Mouse (Mus musculus): ENCODE measurements around the gene Nle1. TPM values are rescaled to one million over a fixed set of nuclear protein-coding genes. Genes with fewer than 3 reads are reported as not detected.

The Nle1 gene
- total RNA-seq, 4 experiments from 2014 or later = 39.5 to 51.7 (median 46.7) TPM

GRCm38 (mm10) chr11:82869506-82870172, 38.6 kb downstream of the Nle1 start:
- no peak for DNase-seq (ENCODE audit: low spot score in 2 of 2)

GRCm38 (mm10) chr11:82867956-82868355, 40.3 kb downstream of the Nle1 start:
- DNase-seq (ENCODE audit: low spot score in 2 of 2) = no peak

GRCm38 (mm10) chr11:82866850-82867564, 41.2 kb downstream of the Nle1 start:
- no peak for DNase-seq (ENCODE audit: low spot score in 2 of 2)

DNA sequence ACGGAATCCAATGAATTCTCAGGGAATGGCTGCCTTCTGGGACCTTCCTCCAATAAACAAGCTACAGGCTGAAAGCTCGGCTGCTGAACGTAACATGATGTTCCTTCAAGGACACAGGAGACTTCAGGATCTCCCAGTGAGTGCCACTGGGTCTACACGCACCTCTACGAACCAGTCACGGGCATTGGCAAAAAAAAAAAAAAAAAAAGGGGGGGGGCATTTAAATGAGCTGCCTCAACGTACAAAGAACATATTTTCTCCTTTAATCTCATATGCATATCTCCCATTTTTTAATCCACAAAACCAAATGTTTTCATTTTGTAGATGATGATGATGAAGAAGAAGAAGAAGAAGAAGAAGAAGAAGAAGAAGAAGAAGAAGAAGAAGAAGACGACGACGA, 42.3 kb downstream of the Nle1 start:
- no peak for DNase-seq (ENCODE audit: low spot score in 2 of 2)

DNA sequence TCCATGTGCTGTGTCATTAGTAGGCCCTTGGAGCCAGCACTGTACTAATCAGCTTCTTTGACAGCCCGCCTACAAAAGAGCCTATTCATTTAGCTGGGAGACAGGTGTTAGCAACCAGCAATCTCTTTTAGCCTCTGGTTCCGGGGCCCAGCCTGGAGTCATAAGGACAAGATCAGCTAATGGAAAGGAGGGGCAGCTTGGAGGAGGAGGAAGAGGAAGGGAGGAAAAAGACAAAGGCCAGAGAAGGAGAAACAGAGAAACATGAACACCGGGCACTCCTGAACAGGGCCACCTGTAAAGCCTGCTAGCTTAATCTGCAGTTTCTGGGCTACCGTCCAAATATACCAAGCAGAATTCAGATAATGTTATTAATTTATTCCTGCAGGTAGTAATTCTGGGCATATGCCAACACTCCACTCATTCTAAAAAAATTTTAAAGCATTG, 44.7 kb downstream of the Nle1 start:
- no peak for DNase-seq (ENCODE audit: low spot score in 2 of 2)

- no peak for DNase-seq (ENCODE audit: low spot score in 2 of 2)
Measured at GRCm38 (mm10) chr11:82863059-82863458, 45.2 kb downstream of the Nle1 start.

DNA sequence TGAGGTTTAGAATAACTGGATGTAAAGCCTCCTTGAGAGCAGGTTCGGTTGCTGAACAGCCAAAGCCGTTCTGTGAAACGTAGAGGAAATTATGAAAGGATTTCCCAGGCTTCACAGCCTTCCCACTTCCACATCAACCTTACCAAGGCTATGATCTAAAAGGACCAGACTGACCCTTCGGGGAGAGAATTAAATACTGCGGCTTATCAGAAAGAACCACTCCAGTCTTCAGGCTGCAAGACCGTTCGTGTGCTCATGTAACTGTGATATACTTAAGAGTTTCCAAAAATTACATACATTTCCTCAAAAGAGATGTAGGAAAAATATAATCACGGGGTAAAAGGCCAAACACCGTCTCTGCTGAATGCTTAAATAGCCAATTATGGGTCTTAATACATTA, 45.6 kb downstream of the Nle1 start:
- DNase-seq (ENCODE audit: low spot score in 2 of 2) = no peak

DNA sequence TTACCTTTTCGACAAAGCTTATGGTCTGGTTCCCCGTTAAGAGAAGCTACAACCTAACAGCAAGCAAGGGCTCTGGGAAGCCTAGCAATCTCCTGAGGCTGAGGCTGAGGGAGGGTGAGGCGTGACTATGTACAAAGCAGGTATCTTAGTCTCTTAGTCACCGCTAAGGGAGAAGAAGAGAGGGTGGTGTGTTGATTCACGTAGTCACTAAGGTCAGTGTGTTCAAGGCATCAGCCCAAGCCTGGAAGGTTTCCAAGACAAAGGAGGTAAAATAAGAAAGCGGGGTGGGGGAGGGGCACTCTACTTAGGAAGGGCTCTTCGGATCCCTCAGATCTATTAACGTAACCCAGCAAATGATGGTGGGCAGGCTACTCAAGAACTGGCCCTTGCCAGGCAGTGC, 46.7 kb downstream of the Nle1 start:
- no peak for DNase-seq (ENCODE audit: low spot score in 2 of 2)

DNA sequence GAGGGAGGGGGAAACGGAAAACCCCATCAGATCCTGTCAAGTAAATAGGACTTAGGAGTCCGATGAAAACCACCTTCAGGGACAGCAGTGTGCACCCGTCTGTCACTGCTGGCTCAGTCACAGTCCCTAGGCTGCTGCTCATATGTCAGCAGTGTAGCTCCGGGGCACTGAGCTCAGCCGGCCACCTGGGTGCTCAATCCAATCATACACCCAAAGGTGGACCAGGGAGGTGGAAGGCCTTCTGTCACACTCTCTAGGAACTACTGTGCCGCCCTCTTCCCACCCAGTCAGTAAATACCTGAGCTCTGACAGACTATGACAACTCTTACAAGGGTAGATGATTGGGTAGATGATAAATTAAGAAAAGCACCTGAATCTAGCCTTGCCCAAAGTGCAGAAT, 47.5 kb downstream of the Nle1 start:
- DNase-seq (ENCODE audit: low spot score in 2 of 2) = no peak

GRCm38 (mm10) chr11:82857307-82857848, 50.8 kb downstream of the Nle1 start:
- no peak for DNase-seq (ENCODE audit: low spot score in 2 of 2)

- DNase-seq (ENCODE audit: low spot score in 2 of 2) = no peak
Measured at GRCm38 (mm10) chr11:82856032-82856431, 52.2 kb downstream of the Nle1 start.

- no peak for DNase-seq (ENCODE audit: low spot score in 2 of 2)
Measured at GRCm38 (mm10) chr11:82855327-82855973, 52.8 kb downstream of the Nle1 start.

- DNase-seq (ENCODE audit: low spot score in 2 of 2) = no peak
Measured at GRCm38 (mm10) chr11:82854111-82854510, 54.1 kb downstream of the Nle1 start.

DNA sequence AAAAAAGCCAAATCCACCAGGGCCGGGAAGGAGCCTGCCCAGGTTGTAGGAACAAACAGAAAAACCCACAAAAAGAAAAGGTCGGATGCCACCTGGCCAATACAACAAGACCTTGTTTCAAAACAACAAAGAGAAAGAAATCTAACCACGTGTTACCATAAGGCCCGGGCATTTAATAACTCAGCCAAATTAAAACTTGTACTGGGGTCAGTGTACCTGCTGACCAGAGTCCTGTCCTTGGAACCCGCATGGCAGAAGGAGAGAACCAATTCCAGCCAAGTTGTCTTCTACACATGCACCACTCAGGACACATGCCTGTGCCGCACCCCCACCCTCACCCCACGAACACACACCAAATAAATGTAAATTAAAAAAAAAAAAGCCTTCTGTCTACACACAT, 55.3 kb downstream of the Nle1 start:
- DNase-seq (ENCODE audit: low spot score in 2 of 2) = no peak

- DNase-seq (ENCODE audit: low spot score in 2 of 2) = no peak
Measured at GRCm38 (mm10) chr11:82852540-82852939, 55.7 kb downstream of the Nle1 start.

DNA sequence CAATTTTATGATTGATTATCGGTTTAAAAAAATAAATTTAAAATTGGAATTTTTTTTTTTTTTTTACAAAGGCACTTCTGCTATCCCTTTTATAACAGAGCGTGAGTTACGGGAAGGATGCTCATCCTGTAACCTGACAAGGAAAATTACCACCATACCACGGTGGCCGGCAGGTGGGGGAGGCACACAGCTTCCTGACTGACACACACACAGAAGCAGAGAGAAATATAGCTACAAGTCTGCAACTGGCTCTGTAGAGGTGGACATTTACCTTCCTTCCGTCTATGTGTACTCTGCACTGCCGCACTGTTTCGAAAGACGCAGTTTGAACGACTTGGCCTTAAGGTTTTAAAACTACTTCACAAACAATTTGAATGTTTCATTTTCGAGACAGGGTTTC, 56.1 kb downstream of the Nle1 start:
- no peak for DNase-seq (ENCODE audit: low spot score in 2 of 2)

Other genes with a start within 250 kb of the Nle1 start
- gene Cct6b, start 144.1 kb downstream of the Nle1 start, total RNA-seq (2022) = under 1 TPM; 0.26 to 0.48 (median 0.39) TPM
- gene Zfp830, start 144.1 kb downstream of the Nle1 start, total RNA-seq (2022) = 10 to 100 TPM; 11.3 to 15.8 (median 14.8) TPM
- gene Lig3, start 127.3 kb downstream of the Nle1 start, total RNA-seq (2022) = 10 to 100 TPM; 23.9 to 31.5 (median 26.7) TPM
- 10 to 100 TPM; 12.1 to 16.0 (median 14.8) TPM for gene Rffl, start 37.2 kb downstream of the Nle1 start, total RNA-seq (2022)
- 10 to 100 TPM; 15.1 to 18.6 (median 17.1) TPM for gene Rad51d, start 17.8 kb downstream of the Nle1 start, total RNA-seq (2022)
- not detected for gene Fndc8, start 16.3 kb downstream of the Nle1 start, total RNA-seq (2022)
- 1 to 10 TPM; 1.2 to 2.6 (median 1.6) TPM for gene Unc45b, start 2.1 kb upstream of the Nle1 start, total RNA-seq (2022)
- gene Slfn5, start 42.9 kb upstream of the Nle1 start, total RNA-seq (2022) = 1 to 10 TPM; 4.1 to 6.8 (median 5.0) TPM
- 1 to 10 TPM in 2 of 4 experiments, under 1 TPM in 2; 0.23 to 1.7 (median 0.92) TPM for gene Slfn9, start 83.4 kb upstream of the Nle1 start, total RNA-seq (2022)
- gene Slfn8, start 112.4 kb upstream of the Nle1 start, total RNA-seq (2022) = 1 to 10 TPM in 2 of 4 experiments, under 1 TPM in 2; 0.23 to 2.6 (median 1.1) TPM
- gene Slfn2, start 156.7 kb upstream of the Nle1 start, total RNA-seq (2022) = 1 to 10 TPM in 2 of 4 experiments, under 1 TPM in 2; 0.43 to 2.9 (median 0.97) TPM
- gene Slfn1, start 208.4 kb upstream of the Nle1 start, total RNA-seq (2022) = not detected